In the genomic region with DNA sequence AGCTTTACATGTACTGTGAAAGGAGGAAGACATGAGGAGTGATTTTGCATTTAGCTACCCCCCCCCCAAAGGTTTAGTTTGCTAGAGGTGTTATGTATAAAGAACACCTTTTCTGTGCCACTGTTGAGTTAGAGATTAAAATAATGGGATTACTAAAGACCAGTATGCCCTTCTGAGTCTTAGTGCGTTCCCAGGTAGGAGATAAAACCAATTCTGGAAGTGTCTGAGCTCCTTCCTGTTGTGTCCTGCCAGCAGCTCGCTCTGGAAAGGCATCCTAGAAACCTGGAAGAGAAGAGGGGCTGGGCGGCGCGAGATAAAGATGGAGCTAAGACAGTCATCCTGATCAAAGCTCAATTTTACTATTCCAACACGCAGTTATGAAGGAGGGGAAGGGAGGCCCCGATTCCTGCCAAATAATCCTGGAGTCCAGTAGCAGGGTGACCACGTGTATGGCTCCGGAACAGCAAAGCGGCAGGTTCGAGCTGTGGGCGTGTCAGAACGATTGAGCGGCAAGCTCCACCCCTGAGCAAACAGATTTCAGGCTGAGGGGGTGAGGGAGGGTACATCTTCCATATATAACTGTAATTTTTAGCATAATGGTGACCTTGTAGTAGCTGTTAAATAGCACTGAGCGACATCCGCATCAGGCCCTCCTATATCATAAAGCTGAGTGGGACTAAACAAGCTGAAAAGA, we compare ENCODE assay signal across 8 mouse cellular contexts. TPM values are rescaled to one million over a fixed set of nuclear protein-coding genes. Genes with fewer than 3 reads are reported as not detected.
DNase-seq lines count a peak whose midpoint lies in the region; ATAC-seq lines count a peak whose summit lies in the region.
"Had no signal": no experiment of that assay in that cellular context is flagged by ENCODE, and none has a peak within 500 bp of the region (broad histone marks: within the 10 kb centered on the region; RNA-seq: fewer than 3 reads in every experiment).

No protein-coding gene starts in this region.

- ATAC-seq in heart, embryonic 14.5 days (ENCODE audit: insufficient number of reproducible peaks, insufficient read depth, low FRiP score, low read depth), result no peak

- peaks cover 0 to 5% of the 10 kb centered on the region in 2 experiments; a peak in 2 of 4 replicates for H3K4me1 ChIP-seq in heart, embryonic 14.5 days (ENCODE audit: control insufficient read depth in 2 of 2, insufficient read depth in 2 of 2, low read length in 2 of 2)

- H3K27me3 ChIP-seq in heart, embryonic 14.5 days (ENCODE audit: control insufficient read depth, insufficient read depth, low read length), result no peaks in the 10 kb centered on the region

- intact Hi-C loops in gastrocnemius, postnatal 14 days (cut with DNase I; ENCODE audit: low total_unique reads), result no loop called here

- H3K27ac ChIP-seq in heart, embryonic 14.5 days (replicated peaks in 1 of 2; ENCODE audit: control insufficient read depth in 1 of 2, insufficient read depth in 1 of 2, low read depth in 2 of 2, low read length in 2 of 2), result no peak overlapping the region
- H3K27ac ChIP-seq: macrophage had no signal

- 7% methylated on average over 16 of the region's 16 CpGs for WGBS in heart, embryonic 14.5 days

- 0 out of 2 replicates have a peak overlapping the region, but pooled peaks have one; percentile 23 for H3K9ac ChIP-seq in heart, embryonic 14.5 days (ENCODE audit: low read length)

- DNase-seq in heart, adult 9 months (ENCODE audit: low spot score in 2 of 2), result no peak
- DNase-seq in retina, postnatal 1 day, result peak; percentile 27
- DNase-seq in retina, embryonic 14.5 days (ENCODE audit: low spot score), result no peak
- peak; percentile 45 for DNase-seq in liver
- DNase-seq in natural killer cell, adult 2 months (ENCODE audit: low spot score in 2 of 2), result no peak
- DNase-seq in gastrocnemius, postnatal 14 days, result no peak

- H3K4me2 ChIP-seq in heart, embryonic 14.5 days (ENCODE audit: low read length), result peak overlapping the region; percentile 45

- no peak overlapping the region for H3K4me3 ChIP-seq in heart, embryonic 14.5 days (ENCODE audit: control insufficient read depth in 1 of 2, insufficient read depth in 1 of 2, low read depth in 1 of 2, low read length in 2 of 2)

- H3K9me3 ChIP-seq in heart, embryonic 14.5 days (ENCODE audit: control insufficient read depth, low read length), result no peaks in the 10 kb centered on the region

- H3K36me3 ChIP-seq in heart, embryonic 14.5 days (ENCODE audit: control insufficient read depth, insufficient read depth, low read length), result no peaks in the 10 kb centered on the region

RNA-seq across cellular contexts. Expression of a gene that starts 40.0 kb away (rescaled TPM):
- 0.28 and 0.38 TPM in 2 replicates for polyA plus RNA-seq in heart, embryonic 14.5 days (2014; fragmentation: Nextera tagmentation; extraction: Ambion mirVana)
- under 1 TPM; 0.53 to 0.59 TPM for total RNA-seq in gastrocnemius, postnatal 14 days (2021)

RNA-seq across cellular contexts. Expression of a gene that starts 40.1 kb away (rescaled TPM):
- polyA plus RNA-seq in heart, embryonic 14.5 days (2014; fragmentation: Nextera tagmentation; extraction: Ambion mirVana), result 10.0 and 11.7 TPM in 2 replicates
- under 1 TPM; 0.78 to 0.98 TPM for total RNA-seq in gastrocnemius, postnatal 14 days (2021)

Comparison
In these comparisons a context has a peak if more than half of its experiments do, and no peak if none do; other contexts are left out.
1. DNase-seq: peak in retina, postnatal 1 day (single experiment) and liver (single experiment); none in heart, adult 9 months (0 of 2), retina, embryonic 14.5 days (single experiment), natural killer cell, adult 2 months (0 of 2) and gastrocnemius, postnatal 14 days (single experiment).